Mouse (Mus musculus) G1E (cell line): ENCODE results near the gene Zmym6.
"Not testable (repeated sequence)": the region's sequence is repeated elsewhere in the genome, so short reads cannot be mapped to it uniquely, and the experiment has no call there.

Experiments
- CTCF ChIP-seq: IDR thresholded peaks from 2 replicates; pipeline ENCODE4 v1.5.1; 2012; ENCODE audit warnings: low read depth, low read length, inconsistent platforms, mixed read lengths
- GATA1 ChIP-seq: IDR thresholded peaks from 2 replicates; pipeline ENCODE4 v1.6.1; 2012; ENCODE audit warnings: borderline replicate concordance, low read length, inconsistent platforms, mixed read lengths
- POLR2AphosphoS5 ChIP-seq: IDR thresholded peaks from 2 replicates; pipeline ENCODE4 v1.6.1; 2012; ENCODE audit warnings: low read depth, low read length, inconsistent platforms; ENCODE audit not compliant: insufficient replicate concordance
- TAL1 ChIP-seq: conservative IDR thresholded peaks from 2 replicates; pipeline ENCODE4 v1.6.1; 2012; ENCODE audit warnings: low read depth, low read length, inconsistent platforms, mixed read lengths

GRCm38 (mm10) chr4:127099552-127099951, 22.4 kb downstream of the Zmym6 start:
- not testable (repeated sequence) for TF ChIP-seq CTCF, TAL1, GATA1, POLR2AphosphoS5
